Mouse (Mus musculus): ENCODE data around the gene Zfpl1. TPM values are rescaled to one million over a fixed set of nuclear protein-coding genes. Genes with fewer than 3 reads are reported as not detected.
"Not testable (repeated sequence)": the region's sequence is repeated elsewhere in the genome, so short reads cannot be mapped to it uniquely, and the experiment has no call there.

Gene Zfpl1
- polyA plus RNA-seq (2015; fragmentation: Nextera tagmentation; extraction: Ambion mirVana) = 86.9 and 90.9 TPM in 2 replicates

- Histone ChIP-seq H3K4me3 (replicated peaks) (peak within 1 kb of the TSS; percentile 60), H3K9ac (peak within 1 kb of the TSS; percentile 60), H3K27ac (replicated peaks) (peak within 1 kb of the TSS; percentile 80), H3K4me2 (replicated peaks) (peak within 1 kb of the TSS; percentile 83), H3K4me1 (peaks cover 24% of the 10 kb centered on the region), H3K9me3 (replicated peaks) (no peaks in the 10 kb centered on the region), H3K27me3 (no peaks in the 10 kb centered on the region), H3K36me3 (peaks cover 53% of the 10 kb centered on the region)
- ATAC-seq (ENCODE audit: insufficient number of reproducible peaks, low FRiP score, low TSS enrichment, low read depth) = peak; percentile 90
- WGBS = under 1% methylated on average over 58 of the region's 58 CpGs
Observed at GRCm38 (mm10) chr19:6084478-6085248, at the start of gene Zfpl1, which contains the start of gene Cdca5. Gene Zfpl1, minus strand, starts transcription at chr19:6084956. Gene Cdca5, plus strand, starts transcription at chr19:6084983.

GRCm38 (mm10) chr19:6133197-6133596 is 48.4 kb upstream of the Zfpl1 start:
- ATAC-seq (ENCODE audit: insufficient number of reproducible peaks, low FRiP score, low TSS enrichment, low read depth); H3K4me3 ChIP-seq (replicated peaks): not testable (repeated sequence)
- 45% methylated on average over 1 of the region's 1 CpGs for WGBS

DNA sequence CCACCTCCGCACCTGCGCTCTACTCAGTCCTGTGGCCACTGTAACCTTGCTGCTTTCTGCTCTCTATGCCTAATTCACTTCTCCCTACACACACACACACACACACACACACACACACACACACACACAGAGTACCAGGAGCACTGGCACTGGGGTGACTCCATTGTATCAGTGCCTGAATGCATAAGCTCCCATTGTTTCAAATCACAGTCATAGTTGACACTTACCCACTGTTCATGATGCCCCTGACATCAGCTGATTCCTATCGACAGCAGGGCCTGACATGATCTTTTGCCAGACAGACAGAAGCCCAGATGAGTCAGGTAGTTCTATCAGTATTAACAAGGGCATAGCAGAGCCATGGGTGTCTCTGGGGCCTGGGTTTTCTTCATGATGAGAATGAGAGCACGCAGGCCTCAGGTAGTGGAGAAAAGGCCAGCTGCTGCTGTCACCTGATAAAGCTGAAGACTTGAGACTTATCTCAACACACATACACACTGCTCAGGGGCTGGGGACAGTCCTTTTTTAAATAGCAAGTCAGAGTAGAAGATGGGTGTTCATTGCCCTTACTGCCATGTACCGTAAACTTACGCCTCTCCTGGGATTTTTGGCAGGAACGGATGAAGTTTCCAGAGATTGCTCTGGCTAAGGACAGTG is 47.5 kb upstream of the Zfpl1 start:
- 78% methylated on average over 7 of the region's 7 CpGs for WGBS
- Histone ChIP-seq H3K9me3 (replicated peaks) (no peaks in the 10 kb centered on the region), H3K4me1 (peaks cover 4% of the 10 kb centered on the region; the same call in 1 of the 2 replicates), H3K4me3 (replicated peaks) (no peak overlapping the region), H3K27ac (replicated peaks) (no peak overlapping the region), H3K9ac (no peak overlapping the region), H3K27me3 (no peaks in the 10 kb centered on the region), H3K36me3 (peaks cover 29% of the 10 kb centered on the region), H3K4me2 (replicated peaks) (no peak overlapping the region)
- ATAC-seq (ENCODE audit: insufficient number of reproducible peaks, low FRiP score, low TSS enrichment, low read depth) = no peak

More at GRCm38 (mm10) chr19:6133197-6133596, 48.4 kb upstream of the Zfpl1 start:
- not testable (repeated sequence) for H3K27me3 ChIP-seq; H3K9me3 ChIP-seq (replicated peaks); H3K4me2 ChIP-seq (replicated peaks); H3K4me1 ChIP-seq; H3K27ac ChIP-seq (replicated peaks); H3K9ac ChIP-seq
- H3K36me3 ChIP-seq = peaks cover 31% of the 10 kb centered on the region

GRCm38 (mm10) chr19:6130414-6131128 is 45.8 kb upstream of the Zfpl1 start:
- peaks cover 11% of the 10 kb centered on the region for H3K36me3 ChIP-seq
- H3K27me3 ChIP-seq; H3K4me3 ChIP-seq (replicated peaks); H3K27ac ChIP-seq (replicated peaks); H3K9me3 ChIP-seq (replicated peaks); H3K9ac ChIP-seq; H3K4me2 ChIP-seq (replicated peaks); ATAC-seq (ENCODE audit: insufficient number of reproducible peaks, low FRiP score, low TSS enrichment, low read depth); H3K4me1 ChIP-seq: not testable (repeated sequence)
- WGBS = 74% methylated on average over 7 of the region's 7 CpGs

GRCm38 (mm10) chr19:6127760-6128341 is 43.1 kb upstream of the Zfpl1 start, which contains the start of gene Snx15:
Gene Snx15, minus strand, starts transcription at chr19:6128304.
- ATAC-seq (ENCODE audit: insufficient number of reproducible peaks, low FRiP score, low TSS enrichment, low read depth) = peak; percentile 93
- WGBS = 0% methylated on average over 32 of the region's 32 CpGs

DNA sequence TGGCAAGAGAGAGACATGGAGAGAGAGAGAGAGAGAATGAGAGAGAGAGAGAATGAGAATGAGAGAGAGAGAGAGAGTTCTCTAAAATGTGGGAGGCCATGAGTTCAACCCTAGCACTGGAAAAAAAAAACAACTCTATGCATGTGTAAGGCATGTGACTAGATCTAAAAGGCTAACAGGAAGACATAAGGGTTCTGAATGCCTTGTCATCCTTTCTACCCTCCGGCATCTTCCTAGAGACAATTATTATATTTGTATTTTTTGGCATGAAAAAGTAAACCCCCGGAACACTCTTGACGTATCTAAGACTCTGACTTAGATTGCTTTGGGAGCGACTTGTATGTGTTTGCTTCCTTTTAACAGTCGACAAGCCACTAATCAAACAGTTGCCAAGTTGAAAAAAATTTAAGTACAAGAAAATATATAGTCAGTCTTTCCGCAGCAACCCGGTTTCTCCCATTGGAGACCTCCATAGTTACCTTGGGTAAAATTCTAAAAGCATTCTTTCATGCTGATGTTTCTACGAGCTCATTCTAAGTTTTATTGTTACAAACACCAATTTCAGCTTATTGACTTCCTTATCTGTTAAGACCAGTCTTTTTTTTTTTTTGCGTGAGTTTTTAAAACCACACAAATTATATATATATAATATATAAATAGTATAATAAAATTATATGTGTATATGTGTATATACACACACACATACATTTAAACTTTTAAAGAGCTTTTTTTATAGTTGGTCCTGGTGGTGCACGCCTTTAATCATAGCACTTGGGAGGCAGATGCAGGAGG is 42.2 kb upstream of the Zfpl1 start:
- peak overlapping the region; percentile 18; the same call in 1 of the 2 replicates for H3K9ac ChIP-seq
- peak overlapping the region; percentile 89 for H3K27ac ChIP-seq (replicated peaks)
- H3K36me3 ChIP-seq = no peaks in the 10 kb centered on the region
- peak overlapping the region; percentile 53 for H3K4me3 ChIP-seq (replicated peaks)
- ATAC-seq (ENCODE audit: insufficient number of reproducible peaks, low FRiP score, low TSS enrichment, low read depth) = no peak
- 69% methylated on average over 10 of the region's 10 CpGs for WGBS
- peaks cover 8% of the 10 kb centered on the region for H3K4me1 ChIP-seq
- H3K27me3 ChIP-seq = no peaks in the 10 kb centered on the region
- no peaks in the 10 kb centered on the region for H3K9me3 ChIP-seq (replicated peaks)
- H3K4me2 ChIP-seq (replicated peaks) = peak overlapping the region; percentile 50

More at GRCm38 (mm10) chr19:6127760-6128341, 43.1 kb upstream of the Zfpl1 start, which contains the start of gene Snx15:
- Histone ChIP-seq H3K4me3 (replicated peaks) (peak within 1 kb of the TSS; percentile 53), H3K27ac (replicated peaks) (peak within 1 kb of the TSS; percentile 89), H3K4me2 (replicated peaks) (peak within 1 kb of the TSS; percentile 50), H3K9ac (peak within 1 kb of the TSS; percentile 18; the same call in 1 of the 2 replicates), H3K27me3 (no peaks in the 10 kb centered on the region), H3K4me1 (peaks cover 8% of the 10 kb centered on the region), H3K9me3 (replicated peaks) (no peaks in the 10 kb centered on the region), H3K36me3 (no peaks in the 10 kb centered on the region)

GRCm38 (mm10) chr19:6126289-6126688 is 41.5 kb upstream of the Zfpl1 start:
- Histone ChIP-seq H3K27ac (replicated peaks) (no peak overlapping the region), H3K4me2 (replicated peaks) (no peak overlapping the region), H3K9ac (no peak overlapping the region), H3K27me3 (no peaks in the 10 kb centered on the region), H3K9me3 (replicated peaks) (no peaks in the 10 kb centered on the region), H3K4me1 (peaks cover 8% of the 10 kb centered on the region), H3K36me3 (peaks cover under 1% of the 10 kb centered on the region; the same call in 1 of the 2 replicates), H3K4me3 (replicated peaks) (no peak overlapping the region)
- WGBS = 23% methylated on average over 4 of the region's 4 CpGs
- no peak for ATAC-seq (ENCODE audit: insufficient number of reproducible peaks, low FRiP score, low TSS enrichment, low read depth)

- ATAC-seq (ENCODE audit: insufficient number of reproducible peaks, low FRiP score, low TSS enrichment, low read depth) = no peak
- 66% methylated on average over 2 of the region's 2 CpGs for WGBS
Observed at GRCm38 (mm10) chr19:6124898-6125297, 40.1 kb upstream of the Zfpl1 start.

GRCm38 (mm10) chr19:6123330-6123729 is 38.6 kb upstream of the Zfpl1 start:
- no peak overlapping the region for H3K27ac ChIP-seq (replicated peaks)
- no peak overlapping the region for H3K9ac ChIP-seq
- H3K9me3 ChIP-seq (replicated peaks) = no peaks in the 10 kb centered on the region
- H3K4me3 ChIP-seq (replicated peaks) = no peak overlapping the region
- H3K4me1 ChIP-seq = peaks cover 11% of the 10 kb centered on the region
- WGBS = 55% methylated on average over 8 of the region's 8 CpGs
- peaks cover 10% of the 10 kb centered on the region; the same call in 1 of the 2 replicates for H3K36me3 ChIP-seq
- ATAC-seq (ENCODE audit: insufficient number of reproducible peaks, low FRiP score, low TSS enrichment, low read depth) = no peak
- H3K4me2 ChIP-seq (replicated peaks) = no peak overlapping the region
- H3K27me3 ChIP-seq = no peaks in the 10 kb centered on the region

More at GRCm38 (mm10) chr19:6124898-6125297, 40.1 kb upstream of the Zfpl1 start:
- peaks cover 8% of the 10 kb centered on the region for H3K4me1 ChIP-seq
- H3K9ac ChIP-seq = no peak overlapping the region
- H3K36me3 ChIP-seq = peaks cover 10% of the 10 kb centered on the region; the same call in 1 of the 2 replicates
- H3K27me3 ChIP-seq = no peaks in the 10 kb centered on the region
- H3K27ac ChIP-seq (replicated peaks) = no peak overlapping the region
- no peak overlapping the region for H3K4me2 ChIP-seq (replicated peaks)
- no peak overlapping the region for H3K4me3 ChIP-seq (replicated peaks)
- H3K9me3 ChIP-seq (replicated peaks) = no peaks in the 10 kb centered on the region

- H3K27ac ChIP-seq (replicated peaks) = no peak overlapping the region
- H3K4me1 ChIP-seq = peaks cover 19% of the 10 kb centered on the region
- H3K36me3 ChIP-seq = peaks cover 10% of the 10 kb centered on the region; the same call in 1 of the 2 replicates
- no peaks in the 10 kb centered on the region for H3K27me3 ChIP-seq
- no peak overlapping the region for H3K4me3 ChIP-seq (replicated peaks)
- H3K9ac ChIP-seq = no peak overlapping the region
- WGBS = 44% methylated on average over 19 of the region's 19 CpGs
- no peak overlapping the region for H3K4me2 ChIP-seq (replicated peaks)
- no peaks in the 10 kb centered on the region for H3K9me3 ChIP-seq (replicated peaks)
- no peak for ATAC-seq (ENCODE audit: insufficient number of reproducible peaks, low FRiP score, low TSS enrichment, low read depth)
Observed at GRCm38 (mm10) chr19:6121761-6122160, 37.0 kb upstream of the Zfpl1 start.

All from embryonic facial prominence, embryonic 15.5 days (tissue).